Mouse (Mus musculus) Muller cell, postnatal 12 days (primary cell): ENCODE measurements around the gene Armh3.
"Not testable (repeated sequence)": the region's sequence is repeated elsewhere in the genome, so short reads cannot be mapped to it uniquely, and the experiment has no call there.

Source experiments
- DNase-seq: peaks from one replicate; pipeline ENCODE4 v3.0.0-alpha.2; 2015; ENCODE audit errors: inconsistent ontology term

The Armh3 gene

GRCm38 (mm10) chr19:46033911-46034310 lies 35.6 kb upstream of the Armh3 start:
- DNase-seq = no peak

DNA sequence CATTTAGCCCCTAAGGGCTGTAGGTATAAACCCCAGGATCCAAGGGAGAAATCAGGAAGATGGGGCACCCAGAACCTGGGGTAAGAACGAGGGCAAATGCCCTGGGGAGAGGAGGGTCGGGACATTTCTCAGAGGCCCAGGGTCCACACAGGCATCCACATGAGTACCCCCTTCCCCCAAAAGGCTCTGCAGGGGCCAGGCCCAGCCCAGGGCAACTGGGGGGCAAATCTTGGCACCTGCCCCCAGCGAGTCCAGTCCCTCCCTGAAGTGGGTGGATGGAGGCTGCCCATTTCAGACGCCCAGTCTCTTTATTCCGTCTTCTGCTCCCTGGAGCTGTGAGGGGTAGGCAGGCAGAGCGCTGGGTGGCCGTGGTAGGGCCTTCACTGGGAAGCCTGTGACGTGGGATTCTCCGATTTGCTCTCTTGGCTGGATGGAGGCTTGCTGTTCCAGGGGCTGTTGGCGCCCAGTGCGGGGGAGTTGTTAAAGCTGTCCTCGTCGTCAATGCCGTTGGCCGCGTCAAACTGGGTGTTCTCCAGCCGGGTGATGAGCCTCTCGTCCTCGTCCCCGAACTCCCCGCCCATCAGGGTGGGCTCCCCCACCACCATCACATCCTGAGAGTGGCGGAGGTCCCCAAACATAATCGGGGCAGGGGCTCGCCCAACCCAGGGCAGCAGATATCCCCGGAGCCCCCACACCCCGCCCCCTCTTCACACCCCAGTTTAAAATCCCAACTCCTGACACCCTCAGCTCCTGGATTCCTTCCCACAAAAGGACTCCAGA lies 34.6 kb upstream of the Armh3 start:
- no peak for DNase-seq

DNA sequence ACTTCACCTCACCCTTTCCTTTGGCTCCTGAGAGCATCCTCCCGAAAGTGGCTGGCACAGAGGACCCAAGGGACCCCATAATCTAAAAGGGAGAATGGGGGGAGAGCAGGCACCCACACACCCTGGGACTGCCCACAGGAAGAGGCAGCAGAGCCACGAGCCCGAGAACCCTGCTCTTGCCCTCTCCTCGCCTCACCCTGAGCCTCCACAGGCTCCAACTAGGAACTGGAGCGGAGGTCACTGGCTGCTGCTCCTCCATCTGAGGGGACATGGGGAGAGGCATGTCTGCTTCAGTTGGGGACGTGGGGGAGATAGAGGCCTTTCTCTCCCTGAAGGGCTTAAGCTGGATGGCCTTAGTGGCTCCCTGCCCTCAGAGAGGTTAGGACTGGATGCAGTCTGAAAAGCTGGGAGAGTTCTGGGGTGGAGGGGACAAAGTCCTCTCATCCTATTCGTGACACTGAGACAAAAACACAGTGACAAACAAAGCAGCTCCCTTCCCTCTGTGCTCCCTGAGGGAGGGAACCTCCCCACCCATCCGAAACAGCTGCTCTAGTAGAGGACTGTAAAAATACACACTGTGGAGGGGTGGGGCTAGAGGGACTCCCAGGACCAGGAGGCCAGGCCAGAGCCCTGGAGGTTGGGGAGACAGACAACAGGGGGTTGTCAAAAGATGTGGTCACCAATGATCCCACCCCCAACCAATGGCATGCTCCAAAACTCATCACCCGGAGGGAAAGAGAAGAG lies 33.6 kb upstream of the Armh3 start:
- no peak for DNase-seq

- no peak for DNase-seq
These were observed 32.1 kb upstream of the Armh3 start for GRCm38 (mm10) chr19:46030196-46030983.

DNA sequence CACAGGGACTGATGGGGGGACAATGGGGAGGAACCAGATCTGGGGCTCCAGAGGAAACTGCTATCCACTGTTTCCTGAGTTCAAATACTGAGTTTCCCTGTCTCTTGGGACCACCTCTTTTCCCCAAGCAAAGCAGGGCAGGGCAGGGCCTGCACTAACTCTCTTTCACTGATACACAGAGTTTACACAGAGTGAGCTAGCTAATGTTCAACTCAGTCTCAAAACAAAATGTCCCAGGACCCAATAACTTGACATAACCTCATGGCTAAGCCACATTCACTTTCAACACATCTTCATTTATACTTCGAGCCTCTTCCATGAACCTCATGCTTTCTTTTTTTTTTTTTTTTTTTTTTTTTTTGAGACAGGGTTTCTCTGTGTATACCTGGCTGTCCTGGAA lies 31.4 kb upstream of the Armh3 start:
- no peak for DNase-seq

- DNase-seq = no peak
These were observed 30.5 kb upstream of the Armh3 start for GRCm38 (mm10) chr19:46028747-46029320.

DNA sequence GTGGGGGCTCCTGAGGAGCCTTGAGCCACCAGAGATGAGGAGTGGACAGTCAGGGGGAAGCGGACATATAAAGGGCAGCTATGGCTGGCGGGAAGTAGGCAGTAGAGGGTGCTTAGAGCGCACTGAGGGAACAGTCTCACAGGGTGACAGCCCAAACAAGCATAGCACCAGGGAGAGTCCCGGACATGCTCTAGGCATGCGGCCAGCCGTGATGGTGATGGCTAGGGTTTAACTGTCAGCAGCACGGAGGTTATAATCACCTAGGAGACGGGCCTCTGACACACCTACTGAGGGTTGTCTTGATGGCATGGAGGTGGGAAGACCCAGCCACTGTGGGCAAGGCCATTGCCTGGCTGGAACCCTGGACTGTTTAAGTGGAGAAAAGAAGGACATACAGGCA lies 28.3 kb upstream of the Armh3 start:
- DNase-seq = no peak

- no peak for DNase-seq
These were observed 26.7 kb upstream of the Armh3 start for GRCm38 (mm10) chr19:46024959-46025358.

- DNase-seq = no peak
These were observed 17.7 kb upstream of the Armh3 start for GRCm38 (mm10) chr19:46016023-46016422.

DNA sequence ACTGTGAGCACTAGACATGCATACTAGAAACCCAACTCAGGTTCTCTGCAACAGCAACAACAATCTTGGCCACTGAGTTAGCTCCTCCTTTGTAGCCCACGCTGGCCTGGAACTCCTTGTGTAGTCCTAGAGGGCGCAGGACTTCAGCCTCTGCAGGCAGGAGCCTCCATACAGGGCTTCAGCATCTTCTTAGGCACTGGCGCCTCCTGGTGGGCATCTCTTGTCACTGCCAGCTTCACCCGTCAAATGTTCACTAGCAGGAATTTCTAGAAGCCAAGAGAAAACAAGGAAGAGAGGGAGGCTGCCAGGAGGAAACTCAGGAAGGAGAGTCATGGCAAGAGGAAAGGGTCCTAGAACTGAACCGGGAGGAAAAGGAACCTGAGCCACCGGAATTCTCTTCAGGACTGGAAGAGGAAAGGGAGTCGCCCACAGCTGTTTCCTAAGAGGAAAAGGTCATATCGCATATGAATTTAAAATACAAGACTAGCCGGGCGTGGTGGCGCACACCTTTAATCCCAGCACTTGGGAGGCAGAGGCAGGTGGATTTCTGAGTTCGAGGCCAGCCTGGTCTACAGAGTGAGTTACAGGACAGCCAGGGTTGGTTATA lies 16.4 kb upstream of the Armh3 start:
- DNase-seq = peak; percentile 77

DNA sequence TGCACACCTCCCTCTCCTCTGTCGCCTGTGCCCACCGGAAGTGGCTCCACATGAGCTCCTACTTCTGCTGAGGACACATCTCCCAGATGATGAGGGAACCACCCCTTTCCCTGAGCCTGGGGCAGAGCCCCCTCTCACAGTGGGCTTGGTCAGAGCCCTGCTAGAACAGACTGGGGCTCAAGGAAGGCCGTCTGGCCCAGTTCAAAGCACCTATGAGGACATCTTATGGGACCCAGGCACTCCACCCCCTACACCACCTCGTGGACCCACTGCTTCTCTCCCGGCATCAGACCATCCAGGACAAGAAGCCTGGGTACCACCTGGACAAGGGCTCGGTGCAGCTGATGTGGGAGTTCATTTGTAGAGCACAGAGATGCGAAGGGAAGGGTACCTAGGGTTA lies 7.4 kb upstream of the Armh3 start:
- no peak for DNase-seq

DNA sequence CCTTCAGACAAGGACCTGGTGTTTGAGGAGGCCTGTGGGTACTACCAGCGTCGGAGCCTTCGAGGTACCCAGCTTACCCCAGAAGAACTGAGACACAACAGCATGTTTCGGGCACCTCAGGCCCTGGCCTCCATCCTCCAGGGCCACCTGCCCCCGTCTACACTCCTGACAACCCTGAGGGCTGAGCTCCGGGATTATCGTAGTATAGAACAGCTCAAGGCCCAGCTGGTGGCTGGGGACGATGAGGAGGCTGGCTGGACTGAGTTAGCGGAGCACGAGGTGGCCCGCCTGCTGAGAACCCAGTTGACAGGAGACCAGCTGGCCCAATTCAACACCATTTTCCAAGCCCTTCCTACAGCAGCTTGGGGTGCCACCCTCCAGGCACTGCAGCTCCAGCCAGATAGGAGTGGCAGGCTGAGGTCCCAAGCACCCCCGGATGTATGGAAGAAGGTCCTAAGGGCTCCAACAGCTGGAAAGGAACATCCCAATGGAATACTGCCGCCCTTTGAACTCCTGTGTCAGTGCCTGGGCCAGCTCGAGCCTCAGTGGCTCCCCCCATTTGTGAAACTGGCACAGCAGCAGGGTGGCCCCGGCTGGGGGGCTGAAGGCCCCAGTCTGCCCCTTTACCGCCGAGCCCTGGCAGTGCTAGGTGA lies 6.7 kb upstream of the Armh3 start:
- no peak for DNase-seq

GRCm38 (mm10) chr19:46003371-46004226 lies 5.3 kb upstream of the Armh3 start, which contains the start of gene Hps6:
Hps6 (plus strand) TSS chr19:46003508.
- DNase-seq = peak; percentile 91

- no peak for DNase-seq
These were observed 4.0 kb upstream of the Armh3 start for GRCm38 (mm10) chr19:46002279-46002678.

DNA sequence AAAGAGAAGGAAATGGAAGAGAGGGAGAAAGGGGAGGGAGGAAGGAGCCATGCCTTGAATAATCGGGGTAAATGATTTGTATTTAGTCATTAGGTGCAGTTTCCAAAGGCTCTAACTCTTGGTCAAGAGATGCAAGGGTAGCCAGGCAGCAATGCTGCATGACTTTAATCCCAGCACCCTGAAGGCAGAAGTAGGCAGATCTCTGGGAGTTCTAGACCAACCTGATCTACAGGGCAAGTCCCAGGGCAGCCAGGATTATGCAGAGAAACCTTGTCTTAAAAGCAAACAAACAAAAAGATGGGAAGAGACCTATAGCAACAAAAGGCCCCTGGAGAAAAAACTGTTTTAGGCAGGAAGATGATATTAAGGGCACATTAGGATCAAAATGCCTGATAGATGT lies 1.1 kb upstream of the Armh3 start:
- DNase-seq = no peak

DNA sequence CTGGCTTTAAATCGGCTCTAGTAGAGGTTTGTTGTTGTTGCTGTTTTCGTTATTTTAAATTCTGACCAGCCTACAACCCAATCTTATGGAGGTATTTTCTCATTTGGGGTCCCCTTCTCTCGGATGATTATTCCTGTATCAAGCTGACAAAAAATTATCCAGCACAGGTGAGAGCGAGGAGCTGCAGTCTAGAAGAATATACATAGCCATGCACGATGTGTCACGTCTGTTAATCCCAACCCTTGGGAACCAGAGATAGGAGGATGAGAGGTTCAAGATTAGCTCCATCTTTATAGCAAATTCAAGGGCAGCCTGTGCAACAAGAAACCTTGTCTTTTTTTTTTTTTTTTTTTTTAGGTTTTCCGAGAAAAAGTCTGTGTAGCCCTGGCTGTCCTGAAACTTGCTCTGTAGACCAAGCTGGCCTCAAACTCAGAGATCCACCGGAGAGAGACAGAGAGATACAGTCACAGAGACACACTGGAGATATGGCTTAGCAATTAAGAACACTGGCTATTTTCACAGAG lies 468 bp upstream of the Armh3 start:
- DNase-seq = no peak

GRCm38 (mm10) chr19:45997365-45997764 lies 923 bp downstream of the Armh3 start:
- DNase-seq = peak; percentile 12

DNA sequence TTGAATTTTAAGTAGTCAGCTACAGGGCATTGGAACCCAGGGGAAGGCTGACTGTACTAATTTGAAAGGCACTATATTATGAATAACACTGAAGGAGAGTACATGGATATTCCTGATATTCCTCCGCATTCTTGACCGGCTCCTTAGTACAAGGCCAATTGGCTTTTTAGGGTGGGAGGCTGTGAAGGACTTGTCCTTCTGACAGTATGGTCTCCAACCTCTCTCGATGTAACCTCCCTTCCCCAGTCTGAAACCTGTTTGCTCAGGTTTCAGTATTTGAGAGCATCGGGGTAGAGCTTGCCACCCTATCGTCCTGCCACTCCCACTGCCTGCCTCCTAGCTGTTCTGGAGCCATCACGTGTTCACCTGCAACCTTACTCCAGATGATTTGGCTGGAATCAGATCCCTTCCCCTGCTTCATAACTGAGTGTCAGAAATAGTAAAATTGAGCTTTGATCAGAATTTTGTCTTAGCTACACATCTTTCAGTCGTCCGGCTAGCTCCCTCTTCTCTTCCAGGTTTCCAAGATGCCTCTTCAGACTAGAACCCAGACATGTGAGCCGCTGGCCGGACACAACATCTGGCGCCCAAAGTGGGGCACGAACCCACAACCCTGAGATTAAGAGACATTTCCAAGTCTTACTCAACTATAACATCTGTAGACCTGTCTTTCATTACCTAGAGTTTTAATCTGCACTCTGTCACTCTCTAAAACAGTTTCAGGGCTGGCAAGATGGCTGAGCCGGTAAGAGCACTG lies 4.1 kb downstream of the Armh3 start:
- DNase-seq = no peak

- not testable (repeated sequence) for DNase-seq
These were observed 4.8 kb downstream of the Armh3 start for GRCm38 (mm10) chr19:45993441-45993840.
